Mouse (Mus musculus): ENCODE results near the gene Pla2g1b.
"Not testable (repeated sequence)": the region's sequence is repeated elsewhere in the genome, so short reads cannot be mapped to it uniquely, and the experiment has no call there.

Gene Pla2g1b

DNA sequence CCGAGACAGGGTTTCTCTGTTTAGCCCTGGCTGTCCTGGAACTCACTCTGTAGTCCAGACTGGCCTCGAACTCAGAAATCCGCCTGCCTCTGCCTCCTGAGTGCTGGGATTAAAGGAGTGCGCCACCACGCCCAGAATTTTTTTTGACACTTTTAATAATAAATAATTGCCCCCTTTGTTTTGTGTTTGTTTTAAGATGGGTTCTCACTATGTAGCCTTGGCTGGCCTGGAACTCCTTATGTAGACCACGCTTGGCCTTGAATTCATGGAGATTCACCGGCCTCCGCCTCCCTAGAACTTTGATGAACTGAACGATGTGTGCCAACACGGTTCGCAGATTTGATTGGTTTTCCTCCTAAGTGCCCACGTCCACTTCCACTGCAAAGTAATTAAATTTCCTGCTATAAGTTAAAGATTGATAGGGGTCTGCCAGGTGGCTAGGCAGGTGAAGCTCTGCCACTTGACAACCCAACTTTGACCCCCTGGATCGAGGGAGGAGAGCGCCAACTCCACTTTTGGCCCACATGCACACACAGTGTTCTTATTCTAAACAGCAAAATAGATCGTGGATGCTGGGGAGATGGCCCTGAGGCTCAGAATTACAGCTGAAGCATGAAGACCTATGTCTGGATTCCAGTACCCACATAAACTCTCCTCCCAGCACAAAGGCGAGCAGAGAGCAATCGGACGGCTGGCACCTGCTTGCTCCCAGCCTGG lies 19.6 kb downstream of the Pla2g1b start:
- no peak for DNase-seq

DNA sequence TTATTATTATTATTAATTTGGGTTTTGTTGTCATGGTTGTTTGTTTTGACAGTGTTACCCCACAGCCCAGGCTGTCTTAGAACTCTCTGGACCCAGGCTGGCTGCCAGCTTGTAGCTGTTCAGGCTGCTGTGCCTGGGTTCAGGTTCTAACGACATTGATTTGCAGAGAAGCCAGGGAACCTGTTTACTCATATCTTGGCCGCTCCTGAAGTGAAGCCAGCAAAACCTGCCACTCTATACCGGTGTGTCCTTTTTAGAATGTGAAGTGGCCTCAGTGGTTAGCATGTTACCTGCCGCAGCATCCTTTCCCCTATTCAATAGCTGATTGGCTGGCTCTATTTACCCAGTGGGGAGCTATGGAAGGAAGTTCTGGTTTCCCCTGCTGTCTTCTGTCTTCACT lies 20.7 kb downstream of the Pla2g1b start:
- DNase-seq = no peak

GRCm38 (mm10) chr5:115487353-115487752 lies 21.3 kb downstream of the Pla2g1b start:
- no peak for DNase-seq

DNA sequence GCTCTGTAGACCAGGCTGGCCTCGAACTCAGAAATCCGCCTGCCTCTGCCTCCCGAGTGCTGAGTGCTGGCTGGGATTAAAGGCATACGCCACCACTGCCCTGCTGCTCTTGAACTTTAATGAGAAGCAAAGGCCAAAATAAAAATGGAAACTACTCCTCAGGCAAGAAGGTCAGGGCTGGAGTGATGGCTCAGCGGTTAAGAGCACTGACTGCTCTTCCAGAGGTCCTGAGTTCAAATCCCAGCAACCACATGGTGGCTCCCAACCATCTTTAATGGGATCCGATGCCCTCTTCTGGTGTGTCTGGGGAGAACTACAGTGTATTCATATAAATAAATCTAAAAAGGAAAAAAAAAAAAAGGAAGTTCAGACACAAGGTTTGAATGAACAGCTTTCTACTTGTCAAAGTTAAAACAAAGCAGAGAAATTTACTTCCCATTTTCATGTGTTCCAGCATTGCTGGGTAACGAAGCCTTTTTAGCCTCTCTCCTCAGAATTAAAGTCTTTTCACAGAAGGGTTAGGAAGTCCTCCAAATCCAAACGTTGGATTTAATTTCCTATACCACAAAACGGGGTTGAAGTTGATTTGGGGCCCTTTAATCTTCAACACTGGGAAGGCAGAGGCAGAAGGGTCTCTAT lies 22.0 kb downstream of the Pla2g1b start:
- no peak for DNase-seq

GRCm38 (mm10) chr5:115488841-115489698 lies 23.0 kb downstream of the Pla2g1b start:
- DNase-seq = peak; percentile 69

DNA sequence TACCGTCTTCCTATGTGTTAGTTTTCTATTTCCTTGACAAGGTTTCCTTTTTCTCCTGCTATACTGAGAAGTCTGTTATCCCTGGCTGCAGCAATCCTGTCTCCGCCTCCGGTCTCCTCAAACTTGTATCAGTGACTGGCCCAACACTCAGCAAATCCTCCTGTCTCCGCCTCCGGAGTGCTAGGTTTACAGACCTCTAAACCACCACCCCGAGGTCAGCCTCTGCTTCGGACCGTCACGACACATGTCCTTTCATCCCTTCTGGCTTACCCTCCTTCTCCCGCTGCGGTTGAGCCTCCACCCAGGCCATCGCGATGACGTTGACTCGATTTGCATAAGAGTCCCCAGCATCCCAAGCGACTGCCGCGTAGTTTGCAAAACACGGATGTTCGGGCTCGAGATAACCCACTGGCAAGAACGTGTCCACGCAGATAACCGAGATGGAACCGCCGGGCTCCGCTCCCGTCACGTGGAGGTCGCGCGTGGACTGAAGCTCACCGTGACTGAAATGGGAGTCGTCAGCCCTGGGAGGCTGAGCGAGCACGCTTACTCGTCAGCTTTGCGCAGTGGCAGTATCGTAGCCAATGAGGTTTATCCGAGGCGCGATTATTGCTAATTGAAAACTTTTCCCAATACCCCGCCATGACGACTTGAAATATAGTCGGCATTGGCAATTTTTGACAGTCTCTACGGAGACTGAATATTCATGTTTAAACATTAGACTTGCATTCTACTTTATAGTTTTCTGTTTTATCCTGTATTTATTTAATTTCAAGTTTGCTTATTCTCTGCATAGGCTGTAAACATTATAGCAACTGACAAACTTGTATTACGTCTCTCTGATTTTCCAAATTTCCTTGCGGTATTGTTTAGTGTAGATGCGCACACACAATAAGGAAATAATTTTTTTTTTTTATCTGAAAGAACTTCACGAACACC lies 23.9 kb downstream of the Pla2g1b start:
- DNase-seq = peak; percentile 78

DNA sequence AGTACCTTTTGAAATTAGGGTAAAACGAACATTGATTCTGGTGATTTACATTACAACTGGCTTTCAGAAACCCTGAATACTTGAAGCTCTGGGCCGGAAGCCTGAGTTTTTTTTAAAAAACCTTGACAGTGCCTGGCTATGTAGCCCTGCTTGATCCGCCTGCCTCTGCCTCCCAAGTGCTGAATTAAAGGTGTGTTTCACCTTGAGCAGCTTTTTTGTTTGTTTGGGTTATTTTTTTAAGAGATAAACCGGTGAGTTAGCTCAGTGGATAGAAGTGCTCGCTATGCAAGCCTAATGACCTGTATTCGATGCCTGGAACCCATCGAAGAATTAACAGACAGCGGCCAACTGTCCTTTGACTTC lies 24.6 kb downstream of the Pla2g1b start:
- no peak for DNase-seq

- DNase-seq = no peak
Observed at GRCm38 (mm10) chr5:115491076-115491475, 25.0 kb downstream of the Pla2g1b start.

DNA sequence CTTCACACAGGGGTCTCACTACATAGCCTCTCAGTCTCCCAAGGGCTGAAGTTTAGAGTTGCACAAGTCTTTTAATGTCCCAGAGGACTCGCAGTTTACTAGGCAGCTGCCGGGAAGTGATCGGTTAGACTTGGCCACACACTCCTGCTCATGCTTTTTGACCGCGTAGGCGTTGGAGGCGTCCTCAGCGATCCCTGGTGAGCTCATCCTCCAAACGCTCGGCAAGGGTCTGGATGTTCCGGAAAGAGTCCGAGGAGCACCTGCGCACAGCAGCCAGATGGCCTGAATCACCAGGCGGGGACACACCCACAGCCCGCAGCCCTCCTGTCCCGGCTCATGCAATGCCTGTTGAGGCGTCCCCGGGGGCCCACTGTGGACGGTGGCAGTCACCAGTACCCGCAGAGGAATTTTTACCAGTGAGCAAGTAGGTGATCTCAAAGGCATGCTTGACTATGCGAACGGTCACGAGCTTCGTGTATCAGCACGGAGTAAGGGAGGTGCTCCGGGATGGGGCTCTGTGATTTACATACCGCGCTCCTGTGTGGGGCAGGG lies 25.8 kb downstream of the Pla2g1b start:
- no peak for DNase-seq

DNA sequence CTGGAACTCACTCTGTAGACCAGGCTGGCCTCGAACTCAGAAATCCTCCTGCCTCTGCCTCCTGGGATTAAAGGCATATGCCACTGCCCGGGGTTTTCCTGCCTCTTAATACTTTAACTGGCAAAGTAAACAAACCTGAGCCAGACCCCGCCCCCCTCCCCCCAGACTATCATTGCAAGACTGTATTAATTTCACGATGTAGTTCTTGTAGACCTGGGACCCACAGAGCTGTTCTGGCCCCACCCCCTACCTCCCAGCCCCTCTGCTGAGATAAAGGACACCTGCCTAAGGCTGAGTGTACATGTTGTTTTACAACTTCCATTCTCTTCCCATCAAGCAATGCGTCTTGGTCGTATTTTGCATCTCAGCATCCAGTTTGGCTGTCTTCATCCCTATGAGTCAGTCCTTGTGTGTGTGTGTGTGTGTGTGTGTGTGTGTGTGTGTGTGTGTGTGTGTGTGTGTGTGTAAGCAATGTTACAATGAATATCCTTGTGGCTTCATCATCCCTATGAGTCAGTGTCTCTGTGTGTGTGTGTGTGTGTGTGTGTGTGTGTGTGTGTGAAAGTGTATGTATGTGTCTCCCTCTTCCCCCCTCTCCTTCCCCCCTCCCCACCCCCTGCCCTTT lies 26.8 kb downstream of the Pla2g1b start:
- DNase-seq = no peak

GRCm38 (mm10) chr5:115493441-115493840 lies 27.4 kb downstream of the Pla2g1b start:
- DNase-seq = no peak

DNA sequence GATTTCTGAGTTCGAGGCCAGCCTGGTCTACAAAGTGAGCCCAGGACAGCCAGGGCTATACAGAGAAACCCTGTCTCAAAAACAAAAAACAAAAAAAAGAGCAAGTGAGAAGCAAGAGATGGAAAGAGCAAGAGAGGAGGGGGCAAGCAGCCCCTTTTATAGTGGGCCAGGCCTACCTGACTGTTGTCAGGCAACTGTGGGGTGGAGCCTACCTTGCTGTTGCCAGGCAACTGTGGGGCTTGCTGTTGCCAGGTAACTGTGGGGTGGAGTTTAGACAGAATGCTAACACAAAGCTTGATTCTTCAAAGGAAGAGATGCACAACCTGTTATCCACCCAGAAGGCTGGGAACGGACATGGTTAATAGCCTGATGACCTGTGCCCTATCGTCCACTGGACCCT lies 29.6 kb downstream of the Pla2g1b start:
- not testable (repeated sequence) for DNase-seq

GRCm38 (mm10) chr5:115497033-115497432 lies 31.0 kb downstream of the Pla2g1b start:
- no peak for DNase-seq

- DNase-seq = no peak
Observed at GRCm38 (mm10) chr5:115498307-115499240, 32.5 kb downstream of the Pla2g1b start.

GRCm38 (mm10) chr5:115500383-115500935 lies 34.4 kb downstream of the Pla2g1b start:
- no peak for DNase-seq

GRCm38 (mm10) chr5:115503035-115503434 lies 37.0 kb downstream of the Pla2g1b start:
- no peak for DNase-seq

- DNase-seq = not testable (repeated sequence)
Observed at GRCm38 (mm10) chr5:115505617-115506016, 39.6 kb downstream of the Pla2g1b start.

DNA sequence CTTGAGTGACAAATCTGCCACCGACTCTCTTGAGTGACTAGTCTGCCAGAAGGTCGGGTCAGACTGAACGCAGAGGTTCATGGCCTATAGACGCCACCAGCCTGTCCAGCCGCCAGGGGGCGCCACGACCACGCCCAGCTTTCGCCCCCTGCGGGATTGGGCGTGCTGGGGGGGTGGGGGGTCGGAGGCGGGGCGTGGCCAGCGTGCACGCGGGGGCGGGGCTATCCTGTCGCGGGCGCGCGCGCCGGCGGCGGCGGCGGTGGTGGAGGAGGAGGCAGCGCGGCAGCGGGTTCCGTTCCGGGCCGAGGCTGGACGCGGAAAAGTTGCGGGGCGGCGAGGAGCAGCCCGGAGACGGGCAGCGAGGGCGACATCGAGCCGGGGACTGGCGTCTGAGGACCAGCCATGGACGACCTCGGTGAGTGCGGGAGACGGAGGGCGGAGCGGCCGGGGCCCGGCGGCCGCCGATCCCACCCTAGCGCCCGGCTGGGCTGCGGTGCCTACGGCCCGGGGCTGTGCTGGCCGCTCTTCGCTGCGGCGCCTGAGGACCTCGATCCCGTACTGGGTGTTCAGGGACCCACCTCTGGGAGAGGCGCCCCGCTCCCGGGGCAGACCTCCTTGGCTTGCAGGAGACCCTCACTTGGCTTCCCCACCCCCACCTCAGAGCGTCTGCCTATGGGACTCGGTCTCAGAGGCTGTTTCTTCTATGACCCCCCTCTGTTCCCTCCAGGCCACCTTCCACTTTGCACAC lies 40.6 kb downstream of the Pla2g1b start, which contains the start of gene Pxn:
Pxn (plus strand) TSS at position 223 of the 748 bp plus-strand sequence.
- peak; percentile 91 for DNase-seq

DNA sequence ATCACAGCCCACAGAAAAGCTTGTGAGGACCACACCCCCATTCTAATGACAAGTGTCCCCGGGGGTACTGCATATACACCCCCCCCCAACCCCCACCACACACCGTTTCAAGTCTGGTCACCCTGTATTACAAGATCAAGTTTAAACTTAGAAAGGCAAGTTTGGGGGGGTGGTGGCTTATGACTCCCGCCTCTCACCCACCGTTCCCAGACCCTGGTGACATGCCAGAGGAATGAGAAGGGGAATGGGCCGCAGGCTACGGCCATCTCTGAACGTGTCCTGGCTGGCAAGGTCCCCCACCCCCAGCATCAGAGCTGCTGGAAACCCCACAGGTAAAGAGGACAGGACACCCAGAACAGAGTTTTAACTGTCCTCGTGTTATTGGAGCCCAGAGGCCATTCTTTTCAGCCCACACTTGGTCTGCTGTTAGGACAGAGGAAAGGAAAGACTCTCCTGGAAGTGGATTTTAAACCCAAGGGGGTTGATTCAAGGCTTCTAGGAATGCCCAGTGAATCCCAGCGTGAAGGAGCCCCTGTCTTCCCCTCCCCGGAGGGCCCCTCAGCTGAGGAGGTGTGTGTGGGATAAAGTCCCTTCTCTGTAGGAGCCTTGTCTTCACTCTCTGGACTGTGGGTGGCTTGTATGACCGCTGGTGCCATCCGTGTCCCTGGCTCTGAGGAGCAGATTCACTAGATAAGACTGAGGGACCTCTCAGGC lies 41.4 kb downstream of the Pla2g1b start:
- DNase-seq = no peak
